Mouse (Mus musculus) lung, postnatal 10 days (tissue): ENCODE results near the gene Atp6ap1l.

Experiments
- DNase-seq: peaks from one replicate; pipeline ENCODE4 v3.0.0; 2021

The Atp6ap1l gene

DNA sequence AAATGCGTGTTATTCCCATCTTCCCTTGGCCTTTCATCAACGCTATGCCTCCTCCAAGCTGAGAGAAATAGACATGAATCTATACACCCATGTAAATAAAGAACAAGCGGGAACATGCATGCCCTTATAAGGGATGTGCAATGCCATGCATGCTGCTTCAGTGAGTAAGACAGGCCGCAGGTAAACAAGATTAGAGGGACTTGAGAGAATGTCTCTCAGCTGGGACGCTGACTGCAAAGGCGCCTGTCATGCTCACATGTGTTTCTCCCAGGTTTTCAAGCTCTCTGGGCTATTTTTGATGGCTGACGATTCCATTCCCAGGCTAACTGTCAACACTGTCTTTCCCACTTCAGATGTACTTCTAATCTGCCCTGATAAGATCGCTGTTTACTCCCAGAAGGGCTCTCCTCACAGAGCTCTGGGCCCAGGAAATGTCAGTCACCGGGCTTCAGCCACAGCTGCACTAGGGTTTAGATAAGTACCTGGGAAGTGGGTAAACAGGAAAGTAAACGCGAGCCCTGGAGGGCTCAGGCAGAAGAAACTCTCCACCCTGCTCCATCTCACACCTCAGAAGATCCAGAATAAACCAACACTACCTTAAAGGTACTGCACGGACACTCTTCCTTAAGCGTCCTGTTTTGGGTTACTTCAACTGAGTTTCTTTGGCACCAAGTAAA is 19.2 kb downstream of the Atp6ap1l start:
- peak; percentile 15 for DNase-seq

- no peak for DNase-seq
Observed at GRCm38 (mm10) chr13:90881727-90882429, 23.3 kb downstream of the Atp6ap1l start.

- DNase-seq, result no peak
Observed at GRCm38 (mm10) chr13:90871579-90871978, 33.6 kb downstream of the Atp6ap1l start.

DNA sequence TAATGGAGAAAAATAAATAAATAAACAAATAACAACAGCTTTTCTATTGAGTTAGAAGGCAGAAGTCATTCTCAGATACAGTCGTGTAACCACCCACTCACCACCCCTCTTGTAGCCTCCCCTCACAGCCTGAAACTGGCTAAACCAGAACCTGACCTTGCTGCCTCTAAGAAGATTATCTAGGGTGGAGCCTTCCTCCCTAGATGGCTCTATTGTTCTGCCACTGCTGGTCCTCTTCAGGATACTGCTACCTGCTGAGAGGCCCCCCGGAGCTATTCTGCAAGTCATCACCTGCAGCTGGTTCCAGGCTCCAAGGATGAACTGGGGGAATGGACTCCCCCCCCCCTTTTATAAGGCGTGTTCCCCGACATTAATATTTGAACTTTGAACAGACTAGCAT is 36.0 kb downstream of the Atp6ap1l start:
- no peak for DNase-seq

DNA sequence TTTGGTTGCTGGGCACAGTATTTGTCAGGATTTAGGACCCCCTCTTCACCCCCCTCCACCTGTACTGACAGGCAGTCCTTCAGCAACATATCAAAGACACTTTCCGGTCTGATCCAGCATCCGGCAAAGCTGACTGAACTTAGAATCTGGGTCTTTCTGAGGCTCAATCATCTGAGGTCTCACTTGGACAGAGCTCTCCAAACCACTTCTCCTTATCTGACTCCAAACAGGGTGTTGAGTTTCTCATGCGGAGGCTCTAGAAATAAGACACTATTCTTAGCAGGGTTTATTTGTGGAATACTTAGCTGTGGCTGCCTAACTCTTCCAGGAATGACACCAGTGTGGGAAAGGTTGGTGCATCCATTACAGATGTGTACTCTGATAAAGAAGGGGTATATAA is 43.0 kb downstream of the Atp6ap1l start:
- DNase-seq, result no peak

- no peak for DNase-seq
Observed at GRCm38 (mm10) chr13:90860888-90861431, 44.2 kb downstream of the Atp6ap1l start.

DNA sequence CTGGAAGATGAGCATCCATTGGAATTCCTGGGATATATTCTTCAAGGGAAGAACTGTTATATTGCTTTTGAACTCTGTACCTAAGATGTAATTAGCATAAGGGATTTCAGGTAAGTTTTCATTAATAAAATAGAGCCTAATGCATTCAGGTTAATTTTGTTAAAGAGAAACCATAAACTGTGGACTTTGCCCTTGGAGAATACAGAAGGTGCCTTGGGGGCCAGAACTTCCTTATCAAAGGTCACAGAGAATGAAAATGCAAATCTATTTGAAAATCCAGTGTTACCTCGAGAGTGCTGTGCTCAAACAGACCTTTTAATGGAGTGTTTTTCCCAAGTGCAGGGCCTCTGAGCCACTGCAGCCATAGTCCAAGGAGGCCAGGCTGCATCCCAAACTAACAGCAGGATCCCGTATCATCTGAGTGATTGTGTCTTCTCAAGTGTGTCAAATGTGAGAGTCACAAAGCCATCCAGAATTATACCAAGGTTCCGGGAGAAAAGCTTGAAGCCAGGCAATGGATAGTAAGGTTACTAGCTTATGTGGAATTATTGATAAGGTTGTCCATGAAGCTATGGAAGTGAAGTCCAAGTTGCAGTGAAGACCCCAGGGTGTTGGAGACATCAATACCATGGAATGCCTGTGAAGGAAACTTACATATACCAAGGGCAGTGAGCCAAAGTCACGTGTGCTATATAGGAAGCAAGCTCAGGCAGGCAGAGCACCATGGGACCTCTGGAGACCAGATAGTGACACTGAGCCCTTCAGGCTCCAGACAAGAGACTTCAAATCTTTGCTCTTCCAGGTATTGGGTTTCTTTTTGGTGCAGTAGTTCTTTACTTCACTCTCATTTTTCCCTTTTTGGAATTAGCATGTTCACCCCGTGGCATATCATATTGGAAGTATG is 52.2 kb downstream of the Atp6ap1l start:
- no peak for DNase-seq

DNA sequence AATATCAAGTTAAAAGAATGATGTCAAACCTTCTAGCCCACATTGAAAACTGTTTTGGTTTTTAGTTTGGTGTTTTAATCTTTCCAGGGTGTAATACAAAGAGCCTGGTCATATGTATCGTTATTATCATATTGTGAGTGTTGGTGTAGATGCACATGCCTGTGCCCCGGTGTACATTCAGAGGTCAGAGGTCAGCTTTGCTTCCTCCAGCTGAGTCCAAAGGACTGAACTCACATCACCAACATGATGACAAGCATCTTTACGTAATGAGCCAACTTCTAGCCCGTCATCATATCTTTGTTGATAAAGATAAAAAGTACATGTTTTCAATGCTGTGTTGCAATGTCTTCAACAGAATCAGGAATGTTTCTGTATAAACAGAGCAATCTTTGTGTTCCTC is 53.4 kb downstream of the Atp6ap1l start:
- no peak for DNase-seq

GRCm38 (mm10) chr13:90844191-90844590 is 61.0 kb downstream of the Atp6ap1l start:
- no peak for DNase-seq

DNA sequence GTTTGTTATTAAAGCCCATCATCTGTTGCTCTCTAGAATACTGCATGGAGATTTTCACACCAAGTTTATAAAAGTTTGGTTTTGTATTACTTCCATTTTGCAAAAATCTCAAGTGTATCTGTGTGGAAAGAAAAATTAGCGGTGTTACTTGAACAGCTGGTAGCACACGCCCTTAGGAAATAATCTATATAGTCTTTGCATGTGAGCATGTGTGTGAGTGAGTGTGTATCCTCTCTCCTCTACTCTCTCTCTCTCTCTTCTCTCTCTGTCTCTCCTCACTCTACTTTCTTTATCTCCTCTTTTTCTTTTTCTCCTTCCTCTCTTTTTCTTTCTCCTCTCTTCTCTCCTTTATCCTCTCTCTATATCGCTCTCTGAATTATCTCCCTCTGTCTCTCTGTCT is 61.7 kb downstream of the Atp6ap1l start:
- DNase-seq, result no peak

- DNase-seq, result no peak
Observed at GRCm38 (mm10) chr13:90841213-90841553, 64.0 kb downstream of the Atp6ap1l start.

GRCm38 (mm10) chr13:90840530-90841212 is 64.5 kb downstream of the Atp6ap1l start:
- DNase-seq, result peak; percentile 57

GRCm38 (mm10) chr13:90833641-90834207 is 71.4 kb downstream of the Atp6ap1l start:
- no peak for DNase-seq
